Mouse (Mus musculus) testis, adult 2 months (tissue): ENCODE measurements around the gene Napsa. TPM values are rescaled to one million over a fixed set of nuclear protein-coding genes. Genes with fewer than 3 reads are reported as not detected.

ENCODE experiments used
- H3K27ac ChIP-seq: fragments of 200-500 bp; 2 replicates; pipeline ENCODE4 v1.5.1; 2012; ENCODE audit warnings: low read depth, low read length; ENCODE audit not compliant: control insufficient read depth, insufficient read depth
- H3K27me3 ChIP-seq: fragments of 200-500 bp; 2 replicates; pipeline ENCODE4 v1.6.1; 2012; ENCODE audit warnings: mild to moderate bottlenecking, low read length, moderate library complexity; ENCODE audit not compliant: control insufficient read depth, insufficient read depth
- H3K36me3 ChIP-seq: fragments of 200-500 bp; 2 replicates; pipeline ENCODE4 v1.6.1; 2012; ENCODE audit warnings: mild to moderate bottlenecking, low read length; ENCODE audit not compliant: control insufficient read depth, insufficient read depth
- H3K4me1 ChIP-seq: fragments of 200-500 bp; 2 replicates; pipeline ENCODE4 v1.6.1; 2012; ENCODE audit warnings: low read length; ENCODE audit not compliant: control insufficient read depth, insufficient read depth
- H3K4me3 ChIP-seq: fragments of 200-500 bp; 2 replicates; pipeline ENCODE4 v1.5.1; 2012; ENCODE audit warnings: low read depth, mild to moderate bottlenecking, low read length, moderate library complexity, mixed read lengths; ENCODE audit not compliant: control insufficient read depth
- CTCF ChIP-seq: fragments of 200-500 bp; IDR thresholded peaks from 2 replicates; pipeline ENCODE4 v1.5.1; 2012; ENCODE audit warnings: low read depth, mild to moderate bottlenecking, inconsistent platforms, low read length, moderate library complexity; ENCODE audit not compliant: control insufficient read depth, insufficient read depth, insufficient replicate concordance
- POLR2A ChIP-seq: fragments of 200-500 bp; IDR thresholded peaks from 2 replicates; pipeline ENCODE4 v1.6.1; 2012; ENCODE audit warnings: low read depth, mild to moderate bottlenecking, inconsistent platforms, low read length, moderate library complexity; ENCODE audit not compliant: control insufficient read depth
- polyA plus RNA-seq: library from polyadenylated mRNA; depleted of rRNA; stranded (reverse); fragments of >200 nt; gene quantifications from 2 replicates; pipeline ENCODE4 v1.2.3, GENCODE M21; 2012

Napsa gene
- polyA plus RNA-seq, 1 experiment: 0.67 TPM

DNA sequence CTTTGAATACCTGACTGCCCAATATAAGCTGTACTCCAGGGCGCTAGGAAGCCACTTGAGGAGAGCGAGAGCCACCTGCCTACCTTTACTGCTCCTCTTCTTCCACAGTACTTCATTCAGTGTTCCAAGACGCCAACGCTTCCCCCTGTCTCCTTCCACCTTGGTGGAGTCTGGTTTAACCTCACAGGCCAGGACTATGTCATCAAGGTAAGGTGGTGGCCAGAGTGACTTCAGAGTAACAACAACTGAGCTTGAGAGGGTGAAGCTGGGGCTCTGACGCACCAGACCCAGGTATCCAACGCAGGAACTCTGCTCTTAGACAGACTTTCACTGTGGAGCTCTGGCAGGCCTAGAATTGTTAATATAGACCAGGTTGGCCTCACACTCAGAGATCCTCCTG lies 13.4 kb downstream of the Napsa start:
- no peak overlapping the region for H3K27ac ChIP-seq
- peaks cover 9% of the 10 kb centered on the region; the same call in 1 of the 2 replicates for H3K27me3 ChIP-seq
- TF ChIP-seq POLR2A (no peak), CTCF (no peak)
- no peaks in the 10 kb centered on the region; the same call in 1 of the 2 replicates for H3K36me3 ChIP-seq
- peak overlapping the region; percentile 56 for H3K4me3 ChIP-seq
- H3K4me1 ChIP-seq: peaks cover 48% of the 10 kb centered on the region

DNA sequence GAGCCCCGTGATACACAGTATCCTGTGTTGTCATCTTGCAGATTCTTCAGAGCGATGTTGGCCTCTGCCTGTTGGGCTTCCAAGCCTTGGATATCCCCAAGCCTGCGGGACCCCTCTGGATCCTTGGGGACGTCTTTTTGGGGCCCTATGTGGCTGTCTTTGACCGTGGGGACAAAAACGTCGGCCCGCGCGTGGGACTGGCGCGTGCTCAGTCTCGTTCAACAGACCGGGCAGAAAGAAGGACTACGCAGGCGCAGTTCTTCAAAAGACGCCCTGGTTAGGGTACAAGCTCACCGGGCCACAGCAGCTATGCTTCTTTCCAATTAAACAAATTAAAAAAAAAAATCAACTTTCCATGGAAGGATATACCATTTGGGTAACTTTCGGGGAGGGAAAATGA lies 14.3 kb downstream of the Napsa start:
- Histone ChIP-seq H3K4me3 (peak overlapping the region; percentile 78), H3K4me1 (peaks cover 49% of the 10 kb centered on the region), H3K36me3 (no peaks in the 10 kb centered on the region), H3K27me3 (peaks cover 9% of the 10 kb centered on the region; the same call in 1 of the 2 replicates), H3K27ac (0 out of 2 replicates have a peak overlapping the region, but pooled peaks have one; percentile 12)
- TF ChIP-seq POLR2A: no peak
- no peak for TF ChIP-seq CTCF

DNA sequence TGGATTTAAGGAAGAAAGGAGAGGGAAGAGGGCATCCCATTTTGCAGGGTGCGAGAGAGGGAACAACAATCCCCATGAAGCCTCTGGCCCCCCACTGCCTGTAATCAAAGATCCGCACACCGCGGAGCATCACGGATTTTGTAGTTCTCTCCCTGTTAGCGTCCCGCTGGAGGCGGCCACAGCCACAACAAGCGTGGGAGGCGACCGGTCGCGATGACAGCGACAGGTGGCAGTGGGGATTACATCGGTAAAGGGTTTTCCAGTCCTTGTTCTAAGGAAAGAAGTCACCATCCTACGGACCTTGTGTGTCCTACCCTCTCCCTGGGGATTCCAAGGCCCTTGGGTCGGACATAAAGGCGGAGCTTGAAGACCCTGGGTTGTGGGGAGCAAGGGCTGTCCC lies 14.8 kb downstream of the Napsa start:
- Histone ChIP-seq H3K27ac (no peak overlapping the region), H3K27me3 (peaks cover 9% of the 10 kb centered on the region; the same call in 1 of the 2 replicates), H3K36me3 (no peaks in the 10 kb centered on the region), H3K4me1 (peaks cover 51% of the 10 kb centered on the region), H3K4me3 (peak overlapping the region; percentile 72)
- no peak for TF ChIP-seq CTCF
- no peak for TF ChIP-seq POLR2A

DNA sequence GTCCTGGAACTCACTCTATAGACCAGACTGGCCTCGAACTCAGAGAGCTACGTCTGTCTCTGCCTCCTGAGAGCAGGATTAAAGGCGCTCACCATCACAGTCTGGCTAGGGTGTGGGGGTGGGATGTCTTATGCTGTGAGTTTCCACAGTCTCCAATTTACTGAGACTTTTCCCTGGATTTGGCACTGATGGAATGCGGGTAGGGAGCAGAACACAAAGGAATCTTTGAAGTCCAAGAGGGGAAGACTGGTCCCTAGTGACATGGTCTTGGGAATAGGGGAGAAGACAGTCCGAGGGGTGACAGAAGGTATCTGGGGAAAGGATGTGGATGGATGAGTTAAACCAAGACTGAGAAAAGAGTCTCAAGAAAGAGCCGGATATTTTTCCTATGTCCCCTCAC lies 15.5 kb downstream of the Napsa start:
- no peaks in the 10 kb centered on the region for H3K36me3 ChIP-seq
- TF ChIP-seq POLR2A (no peak), CTCF (no peak)
- peaks cover 48% of the 10 kb centered on the region for H3K4me1 ChIP-seq
- peaks cover 9% of the 10 kb centered on the region for H3K27me3 ChIP-seq
- peak overlapping the region; percentile 72 for H3K4me3 ChIP-seq
- no peak overlapping the region for H3K27ac ChIP-seq

DNA sequence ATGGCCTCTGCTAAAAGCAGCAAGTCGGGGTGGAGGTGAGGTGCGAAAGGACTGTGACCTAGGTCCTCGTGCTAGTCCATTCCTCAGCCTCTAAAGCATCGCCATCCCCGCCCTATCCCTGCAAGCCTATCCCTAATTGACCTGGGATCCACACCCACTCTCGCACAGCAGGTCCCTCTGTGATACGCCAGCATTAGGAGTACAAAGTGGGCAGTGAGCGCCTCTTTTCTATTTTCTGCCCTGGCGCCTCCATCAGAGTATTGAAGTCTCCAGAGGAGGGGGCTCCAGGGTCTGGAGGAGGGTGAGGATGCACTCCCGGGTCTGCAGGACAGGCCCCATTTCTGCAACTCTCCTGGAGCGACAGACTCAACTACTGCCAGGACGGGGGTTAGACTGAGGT lies 16.2 kb downstream of the Napsa start:
- Histone ChIP-seq H3K36me3 (no peaks in the 10 kb centered on the region), H3K27me3 (peaks cover 9% of the 10 kb centered on the region), H3K27ac (no peak overlapping the region), H3K4me1 (peaks cover 47% of the 10 kb centered on the region), H3K4me3 (no peak overlapping the region; the same call in 1 of the 2 replicates)
- TF ChIP-seq CTCF: no peak
- no peak for TF ChIP-seq POLR2A

DNA sequence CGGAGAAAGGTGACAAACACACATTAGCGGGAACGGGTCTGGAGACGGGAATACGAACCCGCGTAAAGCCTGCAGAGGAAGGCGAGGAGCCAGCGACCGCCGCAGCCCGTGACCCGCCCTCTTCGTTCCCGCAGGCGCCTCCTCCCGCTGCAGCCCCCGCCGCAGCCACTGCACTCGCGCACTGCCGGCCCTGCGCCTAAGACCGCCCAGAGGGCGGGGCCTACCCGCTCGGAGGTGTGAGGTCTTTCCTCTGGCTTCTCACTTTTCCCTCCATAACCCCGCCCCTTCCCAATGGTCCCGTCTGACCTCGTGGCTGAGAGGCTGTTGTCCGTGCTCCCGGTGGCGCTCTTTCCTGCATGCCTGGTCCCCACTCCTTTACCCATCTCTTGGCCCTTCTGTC lies 17.0 kb downstream of the Napsa start:
- Histone ChIP-seq H3K4me1 (peaks cover 54% of the 10 kb centered on the region), H3K36me3 (no peaks in the 10 kb centered on the region), H3K4me3 (peak overlapping the region; percentile 4), H3K27me3 (peaks cover 9% of the 10 kb centered on the region), H3K27ac (no peak overlapping the region)
- TF ChIP-seq CTCF (no peak), POLR2A (no peak)

DNA sequence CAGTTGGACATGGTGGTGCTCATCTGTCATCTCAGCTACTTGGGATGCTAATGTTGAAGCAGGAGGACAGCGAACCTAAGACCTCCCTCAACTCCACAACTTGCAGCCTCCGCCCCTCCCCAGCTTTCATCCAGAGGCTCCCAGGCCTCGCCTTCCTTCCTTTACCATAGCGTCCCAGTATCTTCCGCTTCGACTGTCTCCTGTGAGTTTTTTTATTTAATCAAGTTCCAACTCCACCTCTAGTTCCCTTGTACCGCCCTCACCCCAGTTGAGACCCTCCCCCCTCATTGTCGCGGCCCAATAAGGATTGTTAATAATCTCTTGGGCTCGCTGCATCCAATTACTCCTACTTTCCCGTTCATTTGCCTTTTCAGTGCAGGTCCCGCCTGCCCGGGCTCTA lies 17.8 kb downstream of the Napsa start:
- H3K36me3 ChIP-seq: no peaks in the 10 kb centered on the region
- H3K27me3 ChIP-seq: peaks cover 9% of the 10 kb centered on the region
- no peak for TF ChIP-seq CTCF
- TF ChIP-seq POLR2A: no peak
- H3K4me1 ChIP-seq: peaks cover 55% of the 10 kb centered on the region
- H3K27ac ChIP-seq: no peak overlapping the region
- H3K4me3 ChIP-seq: no peak overlapping the region
